Mouse (Mus musculus) kidney, adult 2 months (tissue): ENCODE results near the gene Nptxr. TPM values are rescaled to one million over a fixed set of nuclear protein-coding genes. Genes with fewer than 3 reads are reported as not detected.

ENCODE experiments used
- DNase-seq: peaks from one replicate; pipeline ENCODE4 v3.0.0; 2021
- H3K27ac ChIP-seq: fragments of 200-500 bp; 2 replicates; pipeline ENCODE4 v1.5.1; 2012; ENCODE audit warnings: low read depth, low read length, control low read depth, inconsistent platforms; ENCODE audit not compliant: insufficient read depth
- H3K27me3 ChIP-seq: fragments of 200-500 bp; replicated peaks from 2 replicates; pipeline ENCODE4 v1.6.1; 2012; ENCODE audit warnings: mild to moderate bottlenecking, moderate library complexity, low read length, inconsistent platforms; ENCODE audit not compliant: control insufficient read depth, insufficient read depth
- H3K36me3 ChIP-seq: fragments of 200-500 bp; 2 replicates; pipeline ENCODE4 v1.6.1; 2012; ENCODE audit warnings: mild to moderate bottlenecking, moderate library complexity, low read length, inconsistent platforms; ENCODE audit not compliant: control insufficient read depth, insufficient read depth
- H3K4me1 ChIP-seq: fragments of 200-500 bp; 2 replicates; pipeline ENCODE4 v1.6.1; 2011; ENCODE audit warnings: low read length; ENCODE audit not compliant: control insufficient read depth, insufficient read depth
- H3K4me3 ChIP-seq: fragments of 200-500 bp; 2 replicates; pipeline ENCODE4 v1.5.1; 2011; ENCODE audit warnings: mild to moderate bottlenecking, low read depth, low read length, control low read depth; ENCODE audit not compliant: insufficient read depth
- CTCF ChIP-seq: fragments of 200-500 bp; conservative IDR thresholded peaks from 2 replicates; pipeline ENCODE4 v1.5.1; 2011; ENCODE audit warnings: low read depth, mild to moderate bottlenecking, control low read depth, low read length, moderate library complexity, mixed read lengths; ENCODE audit not compliant: insufficient read depth, insufficient read length
- POLR2A ChIP-seq: fragments of 200-500 bp; IDR thresholded peaks from one replicate; pipeline ENCODE4 v1.6.1; 2011; ENCODE audit warnings: low read depth, low read length, control low read depth
- WGBS: fragments of 180-500 bp; shearing (Covaris S2); methylation state at CpG from one replicate; pipeline ENCODE4 v1.1.7; 2018; 5-methylcytosine and 5-hydroxymethylcytosine counted together
- polyA plus RNA-seq: library from polyadenylated mRNA; depleted of rRNA; stranded (reverse); fragments of >200 nt; gene quantifications from 2 replicates; pipeline ENCODE4 v1.2.3, GENCODE M21; 2012

The Nptxr gene
- polyA plus RNA-seq, 1 experiment, result 2.0 TPM

- H3K27me3 ChIP-seq, result no peaks in the 10 kb centered on the region
- H3K27ac ChIP-seq, result no peak overlapping the region
- no peaks in the 10 kb centered on the region for H3K36me3 ChIP-seq
- TF ChIP-seq POLR2A, result no peak
- TF ChIP-seq CTCF, result no peak
- no peak overlapping the region for H3K4me3 ChIP-seq
- DNase-seq, result no peak
- H3K4me1 ChIP-seq, result no peaks in the 10 kb centered on the region
- 71% methylated on average over 8 of the region's 8 CpGs for WGBS
Observed at GRCm38 (mm10) chr15:79787815-79788214, 16.8 kb downstream of the Nptxr start.

- DNase-seq, result no peak
- 44% methylated on average over 1 of the region's 1 CpGs for WGBS
- no peaks in the 10 kb centered on the region for H3K27me3 ChIP-seq
- no peaks in the 10 kb centered on the region for H3K4me1 ChIP-seq
- TF ChIP-seq POLR2A (no peak), CTCF (no peak)
- H3K36me3 ChIP-seq, result no peaks in the 10 kb centered on the region
- no peak overlapping the region for H3K27ac ChIP-seq
- H3K4me3 ChIP-seq, result no peak overlapping the region
Observed at GRCm38 (mm10) chr15:79785056-79785455, 19.5 kb downstream of the Nptxr start.

- Histone ChIP-seq H3K4me3 (no peak within 1 kb of the TSS), H3K27ac (no peak within 1 kb of the TSS), H3K4me1 (peaks cover 5% of the 10 kb centered on the region), H3K36me3 (no peaks in the 10 kb centered on the region), H3K27me3 (no peaks in the 10 kb centered on the region)
- no peak for TF ChIP-seq CTCF
- TF ChIP-seq POLR2A, result no peak
- no peak for DNase-seq
Observed at GRCm38 (mm10) chr15:79777749-79778148, 26.8 kb downstream of the Nptxr start, which contains the start of gene Dnal4. Dnal4 (minus strand) TSS chr15:79777849.

GRCm38 (mm10) chr15:79775662-79776061 lies 28.9 kb downstream of the Nptxr start:
- Histone ChIP-seq H3K27ac (no peak overlapping the region), H3K36me3 (no peaks in the 10 kb centered on the region), H3K4me3 (no peak overlapping the region), H3K27me3 (no peaks in the 10 kb centered on the region), H3K4me1 (peaks cover 5% of the 10 kb centered on the region)
- DNase-seq, result no peak
- 62% methylated on average over 7 of the region's 7 CpGs for WGBS
- no peak for TF ChIP-seq POLR2A
- no peak for TF ChIP-seq CTCF

- under 1% methylated on average over 50 of the region's 50 CpGs for WGBS
- no peaks in the 10 kb centered on the region for H3K27me3 ChIP-seq
- TF ChIP-seq CTCF, result no peak
- peak; percentile 18 for TF ChIP-seq POLR2A
- peak; percentile 99 for DNase-seq
- H3K36me3 ChIP-seq, result no peaks in the 10 kb centered on the region
- H3K4me1 ChIP-seq, result peaks cover 5% of the 10 kb centered on the region
- peak overlapping the region; percentile 34 for H3K27ac ChIP-seq
- peak overlapping the region; percentile 91 for H3K4me3 ChIP-seq
Observed at GRCm38 (mm10) chr15:79774117-79775027, 30.2 kb downstream of the Nptxr start.

GRCm38 (mm10) chr15:79770629-79771240 lies 33.8 kb downstream of the Nptxr start:
- Histone ChIP-seq H3K27me3 (no peaks in the 10 kb centered on the region), H3K4me3 (no peak overlapping the region), H3K36me3 (no peaks in the 10 kb centered on the region), H3K4me1 (peaks cover 11% of the 10 kb centered on the region), H3K27ac (no peak overlapping the region)
- 45% methylated on average over 21 of the region's 21 CpGs for WGBS
- no peak for DNase-seq
- no peak for TF ChIP-seq CTCF
- no peak for TF ChIP-seq POLR2A

GRCm38 (mm10) chr15:79768302-79768701 lies 36.3 kb downstream of the Nptxr start:
- no peaks in the 10 kb centered on the region for H3K36me3 ChIP-seq
- H3K4me3 ChIP-seq, result no peak overlapping the region
- 52% methylated on average over 6 of the region's 6 CpGs for WGBS
- no peaks in the 10 kb centered on the region for H3K27me3 ChIP-seq
- DNase-seq, result peak; percentile 13
- H3K4me1 ChIP-seq, result peaks cover 7% of the 10 kb centered on the region
- no peak overlapping the region for H3K27ac ChIP-seq
- TF ChIP-seq CTCF (no peak), POLR2A (no peak)
